Mouse (Mus musculus) macrophage (primary cell): ENCODE results near the gene Ppp2r2d. TPM values are rescaled to one million over a fixed set of nuclear protein-coding genes. Genes with fewer than 3 reads are reported as not detected.

ENCODE experiments used
- H3K27ac ChIP-seq: fragments of 350-480 bp; formaldehyde crosslinking; 2 replicates; pipeline ENCODE4 v1.9.0; 2021
- H3K36me3 ChIP-seq: fragments of 350-480 bp; formaldehyde crosslinking; 2 replicates; pipeline ENCODE4 v1.9.0; 2021; ENCODE audit errors: inconsistent target
- H3K4me3 ChIP-seq: fragments of 350-480 bp; formaldehyde crosslinking; 2 replicates; pipeline ENCODE4 v1.9.0; 2021; ENCODE audit errors: inconsistent target
- H3K79me2 ChIP-seq: fragments of 350-480 bp; formaldehyde crosslinking; 2 replicates; pipeline ENCODE4 v1.9.0; 2021; ENCODE audit errors: inconsistent target
- WGBS: methylation state at CpG from one replicate; pipeline ENCODE4 v1.1.7; 2026; ENCODE audit warnings: inconsistent platforms; ENCODE audit not compliant: missing documents; 5-methylcytosine and 5-hydroxymethylcytosine counted together
- polyA plus RNA-seq: library from polyadenylated mRNA; stranded (reverse); fragments of 250-400 nt; gene quantifications from 3 replicates; pipeline ENCODE4 v1.2.4, GENCODE M21; 2018; ENCODE audit warnings: inconsistent platforms

The Ppp2r2d gene
- polyA plus RNA-seq, 1 experiment from 2014 or later, result 36.7 TPM

DNA sequence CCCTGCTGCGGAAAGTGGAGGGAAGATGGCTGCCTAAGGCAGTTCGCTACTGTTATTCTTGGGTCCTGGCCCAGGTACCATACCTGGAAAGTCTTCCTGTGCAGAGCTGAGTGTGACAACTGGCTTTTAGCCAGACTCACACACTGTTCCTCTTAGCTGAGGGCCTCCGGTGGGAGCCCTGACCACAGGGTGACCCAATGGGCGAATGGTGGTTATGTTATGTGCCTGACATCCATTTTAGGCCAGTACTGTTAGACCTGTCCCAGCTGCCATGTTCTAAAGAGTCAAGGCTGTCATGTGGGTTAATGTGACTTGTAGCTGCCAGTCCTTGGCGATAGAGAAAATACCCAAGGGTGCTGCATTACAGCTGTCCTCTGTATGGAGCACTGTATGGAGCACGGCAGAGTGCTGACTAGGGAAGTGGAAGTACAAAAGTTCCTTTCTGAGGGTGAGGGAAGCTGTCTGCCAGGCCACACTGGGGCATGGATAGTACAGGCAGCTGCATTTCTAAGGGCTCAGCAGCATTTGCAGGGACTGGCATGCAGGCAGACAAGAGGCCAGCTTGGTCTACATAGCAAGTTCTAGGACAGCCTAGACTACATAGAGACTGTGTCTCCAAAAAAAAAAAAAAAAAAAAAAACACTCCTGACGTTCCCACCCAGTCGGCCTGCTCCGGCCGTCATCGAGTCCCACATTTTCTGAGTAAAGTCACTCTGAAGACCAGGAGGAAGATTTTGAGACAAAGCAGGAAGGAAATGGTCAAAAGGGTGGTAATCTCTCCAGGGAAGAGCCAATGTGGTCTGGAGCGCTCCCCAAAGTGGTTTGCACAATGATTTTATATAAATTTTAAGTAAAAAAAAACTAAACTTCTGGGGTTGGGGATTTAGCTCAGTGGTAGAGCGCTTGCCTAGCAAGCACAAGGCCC, 39.7 kb downstream of the Ppp2r2d start:
- Histone ChIP-seq H3K27ac (no peak overlapping the region), H3K79me2 (no peaks in the 10 kb centered on the region), H3K36me3 (peaks cover 21% of the 10 kb centered on the region), H3K4me3 (no peak overlapping the region)
- 54% methylated on average over 10 of the region's 13 CpGs for WGBS

DNA sequence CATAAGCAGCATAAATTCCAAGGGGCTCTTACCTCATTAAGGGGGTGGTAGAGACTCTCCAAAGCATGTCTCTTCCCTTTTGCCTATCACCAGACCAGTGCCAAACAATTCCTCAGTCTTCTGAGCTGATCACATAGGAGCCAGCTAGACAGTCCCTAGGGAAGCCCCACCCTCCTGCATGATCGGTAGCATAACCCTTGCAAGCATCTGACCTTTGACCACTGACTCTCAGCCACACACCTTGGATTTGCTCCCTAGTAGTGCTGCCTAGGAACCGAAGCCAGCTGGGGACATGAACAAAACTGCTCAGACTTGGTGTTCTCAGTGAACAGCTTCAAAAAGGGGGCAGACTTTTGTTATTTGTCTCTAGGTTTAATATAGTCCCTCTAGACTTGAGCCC, 52.2 kb downstream of the Ppp2r2d start:
- H3K36me3 ChIP-seq, result peaks cover 18% of the 10 kb centered on the region
- WGBS, result 97% methylated on average over 2 of the region's 2 CpGs
- peaks cover 27% of the 10 kb centered on the region for H3K79me2 ChIP-seq
- H3K27ac ChIP-seq, result no peak overlapping the region
- no peak overlapping the region for H3K4me3 ChIP-seq

DNA sequence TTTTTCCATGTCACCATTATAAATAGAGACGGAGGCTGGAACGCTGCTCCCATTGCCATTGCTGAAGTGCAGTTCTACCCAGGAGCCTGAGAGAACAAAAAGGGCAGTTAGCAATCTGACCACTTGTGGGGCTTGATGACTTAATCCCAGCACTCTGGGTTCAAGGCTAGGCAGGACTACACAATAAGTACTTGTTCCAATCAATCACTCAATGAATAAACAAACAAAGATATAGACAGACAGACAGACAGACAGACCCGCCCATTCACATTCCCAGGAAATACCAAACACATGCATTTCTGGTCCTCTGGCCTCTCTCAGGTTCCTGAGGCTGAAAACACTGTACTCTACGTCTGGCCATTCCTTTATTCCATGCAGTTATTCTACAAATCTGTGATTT, 52.9 kb downstream of the Ppp2r2d start:
- 97% methylated on average over 4 of the region's 4 CpGs for WGBS
- Histone ChIP-seq H3K79me2 (peaks cover 33% of the 10 kb centered on the region), H3K27ac (no peak overlapping the region), H3K4me3 (no peak overlapping the region), H3K36me3 (peaks cover 15% of the 10 kb centered on the region)

DNA sequence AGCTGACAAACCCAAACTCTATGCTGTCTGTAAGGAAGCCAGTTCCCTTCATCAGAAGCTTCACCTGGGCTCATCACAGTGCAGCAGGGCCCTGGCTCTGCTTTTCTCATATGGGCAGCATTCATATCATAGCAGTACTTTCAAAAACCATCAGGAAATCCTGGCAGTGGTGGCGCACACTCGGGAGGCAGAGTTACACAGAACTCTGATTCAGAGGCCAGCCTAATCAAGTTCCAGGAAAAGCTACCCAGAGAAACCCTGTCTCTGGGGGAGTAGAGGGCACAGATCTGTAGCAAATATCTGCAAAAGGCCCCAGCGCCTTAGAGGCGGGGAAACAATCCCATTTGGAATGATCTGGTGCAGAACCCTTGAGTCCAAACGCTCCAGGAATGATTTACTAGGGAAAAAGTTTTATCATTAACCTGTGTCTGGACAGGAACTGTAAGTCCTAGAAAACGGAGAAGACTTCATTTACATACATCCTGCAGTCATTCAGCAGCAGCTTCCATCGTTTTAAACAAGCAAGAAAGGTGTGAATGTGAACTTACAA, 58.1 kb downstream of the Ppp2r2d start:
- Histone ChIP-seq H3K27ac (no peak overlapping the region), H3K36me3 (no peaks in the 10 kb centered on the region), H3K4me3 (no peak overlapping the region), H3K79me2 (peaks cover 81% of the 10 kb centered on the region)
- WGBS, result 75% methylated on average over 7 of the region's 7 CpGs

DNA sequence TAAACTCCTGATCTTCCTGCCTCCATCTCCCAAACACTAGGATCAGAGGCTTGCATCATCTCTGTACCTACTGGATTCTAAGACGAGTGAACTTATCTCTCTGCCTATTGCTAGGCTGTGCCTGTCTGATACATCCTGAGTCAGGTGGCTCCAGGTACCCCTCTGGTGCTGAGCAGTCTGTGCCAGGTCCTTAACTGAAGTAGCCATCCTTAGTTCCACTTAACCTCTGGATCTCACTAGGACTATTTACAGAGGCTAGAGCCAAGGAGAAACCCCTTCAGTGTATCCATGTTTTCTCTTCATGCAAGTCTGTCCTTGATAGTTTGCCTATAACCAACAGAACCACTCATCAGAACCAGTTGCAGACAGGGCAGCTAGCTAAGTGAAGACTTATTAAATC, 60.6 kb downstream of the Ppp2r2d start:
- peaks cover 72% of the 10 kb centered on the region for H3K79me2 ChIP-seq
- no peaks in the 10 kb centered on the region for H3K36me3 ChIP-seq
- peak overlapping the region; percentile 69; the same call in 1 of the 2 replicates for H3K4me3 ChIP-seq
- H3K27ac ChIP-seq, result peak overlapping the region; percentile 3; the same call in 1 of the 2 replicates
- WGBS, result 83% methylated on average over 1 of the region's 1 CpGs

DNA sequence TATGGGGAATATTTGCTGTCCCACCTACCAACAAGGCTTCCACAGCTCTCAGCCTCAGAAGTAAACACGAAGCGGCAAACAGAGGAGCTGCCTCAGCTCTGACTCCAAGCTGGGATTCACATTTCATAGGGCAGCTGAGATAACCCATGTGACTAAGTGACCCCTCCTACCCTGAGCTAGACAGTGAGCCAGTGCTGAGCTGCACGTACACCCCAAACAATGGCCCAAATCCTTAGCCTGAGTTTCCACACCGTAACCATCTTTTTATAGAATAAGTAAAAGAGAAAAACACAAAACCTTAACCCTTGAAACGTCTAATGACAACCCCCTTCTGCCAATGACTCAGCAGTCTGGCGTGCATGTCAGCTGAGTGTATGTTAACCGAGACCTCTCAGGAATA, 61.2 kb downstream of the Ppp2r2d start:
- H3K79me2 ChIP-seq, result peaks cover 66% of the 10 kb centered on the region
- peak overlapping the region; percentile 69 for H3K4me3 ChIP-seq
- H3K27ac ChIP-seq, result peak overlapping the region; percentile 52
- no peaks in the 10 kb centered on the region for H3K36me3 ChIP-seq
- WGBS, result 35% methylated on average over 7 of the region's 7 CpGs

DNA sequence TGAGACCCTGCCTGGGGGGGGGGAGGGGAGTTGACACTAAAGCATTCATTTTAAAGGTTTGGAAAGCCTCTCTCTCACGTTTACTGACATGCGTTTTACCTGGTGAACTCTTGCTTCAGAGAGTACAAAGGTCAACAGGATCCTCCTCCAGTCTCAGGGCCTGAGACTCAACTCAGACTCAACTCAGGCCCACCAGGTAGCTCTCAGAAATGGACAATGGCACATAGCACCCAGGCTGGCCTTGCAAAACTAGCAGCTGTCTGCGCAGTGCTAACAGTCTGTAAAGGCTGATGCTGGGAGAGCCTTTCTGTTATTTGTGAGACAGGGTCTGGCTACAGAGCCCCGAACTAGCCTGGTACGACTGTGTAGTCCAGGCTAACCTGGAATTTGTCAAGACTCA, 62.1 kb downstream of the Ppp2r2d start:
- peaks cover 57% of the 10 kb centered on the region for H3K79me2 ChIP-seq
- 95% methylated on average over 5 of the region's 5 CpGs for WGBS
- H3K36me3 ChIP-seq, result no peaks in the 10 kb centered on the region
- H3K27ac ChIP-seq, result peak overlapping the region; percentile 52
- peak overlapping the region; percentile 69 for H3K4me3 ChIP-seq

DNA sequence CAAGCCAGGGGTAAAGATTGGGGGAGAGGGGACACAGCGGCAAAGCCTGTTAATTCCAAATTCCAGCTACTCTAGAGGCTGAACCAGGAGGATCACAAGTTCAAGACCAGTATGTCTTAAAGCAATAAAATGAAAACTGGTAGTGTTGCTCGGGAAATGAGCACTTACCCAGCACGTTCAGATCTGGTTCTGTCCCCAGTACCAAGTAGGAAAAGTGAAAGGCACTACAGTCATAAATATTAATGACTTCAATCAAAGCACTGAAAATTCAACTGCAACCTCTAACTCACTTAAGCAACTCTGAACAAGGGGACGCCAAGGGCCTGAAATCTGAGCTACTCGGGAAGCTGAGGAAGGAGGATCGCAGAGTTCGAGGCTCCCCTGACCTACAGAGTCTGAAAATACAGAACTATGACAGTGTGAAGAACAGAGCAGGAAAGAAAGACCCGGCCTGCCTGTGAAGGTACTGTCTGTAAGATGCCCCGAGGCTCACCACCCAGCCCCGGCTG, 62.9 kb downstream of the Ppp2r2d start:
- H3K27ac ChIP-seq, result peak overlapping the region; percentile 52
- H3K79me2 ChIP-seq, result peaks cover 48% of the 10 kb centered on the region
- peak overlapping the region; percentile 69 for H3K4me3 ChIP-seq
- H3K36me3 ChIP-seq, result no peaks in the 10 kb centered on the region
- 18% methylated on average over 9 of the region's 10 CpGs for WGBS

DNA sequence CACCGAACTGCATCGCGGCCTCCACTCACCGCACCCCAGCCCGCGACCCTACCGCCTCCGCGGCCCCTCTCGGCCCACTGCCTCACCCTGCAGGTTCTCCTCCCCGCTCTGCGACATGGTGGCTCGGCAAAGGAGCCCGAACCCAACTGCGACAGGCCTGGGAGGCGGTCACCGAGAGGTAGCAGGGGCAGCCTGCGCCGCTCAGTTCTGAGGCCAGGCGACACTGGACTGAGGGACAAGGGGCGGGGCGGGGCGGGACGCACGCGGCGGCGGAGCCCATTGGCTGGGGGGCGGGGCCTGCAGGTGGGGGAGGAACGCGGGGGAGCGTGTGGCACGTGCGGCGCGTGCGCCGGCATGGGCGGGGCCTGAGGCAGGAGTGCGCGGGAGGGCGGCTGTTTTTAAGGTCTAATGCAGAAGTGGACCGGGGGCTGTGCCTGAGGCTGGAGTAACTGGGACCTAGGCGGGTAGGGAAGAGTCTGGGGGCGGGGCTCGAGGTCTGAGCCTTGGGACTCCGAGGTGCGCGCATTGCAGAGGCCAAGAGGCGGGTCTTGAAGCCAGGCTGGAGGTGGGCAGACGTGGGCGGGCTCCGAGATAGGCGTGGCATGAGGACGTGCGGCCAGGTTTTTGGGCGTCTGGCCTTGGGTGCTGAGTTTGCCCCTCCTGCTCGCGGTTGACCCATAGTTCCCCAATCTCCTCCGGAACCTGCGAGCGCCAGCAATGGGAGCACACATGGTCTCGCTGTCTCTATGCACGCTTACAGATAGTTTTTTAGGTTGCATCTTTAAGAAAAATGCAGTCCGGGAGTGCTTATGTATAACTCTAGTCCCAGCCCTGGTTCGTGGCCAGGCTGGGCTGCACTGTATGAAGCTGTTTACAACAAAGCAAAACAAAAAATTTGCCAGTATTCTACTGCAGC, 63.7 kb downstream of the Ppp2r2d start, which contains the start of gene Bnip3:
Gene Bnip3 (minus strand): TSS at position 243 of the 916 bp plus-strand sequence.
- 1% methylated on average over 59 of the region's 66 CpGs for WGBS
- Histone ChIP-seq H3K79me2 (peaks cover 41% of the 10 kb centered on the region), H3K27ac (peak within 1 kb of the TSS; percentile 62), H3K4me3 (peak within 1 kb of the TSS; percentile 69), H3K36me3 (no peaks in the 10 kb centered on the region)

DNA sequence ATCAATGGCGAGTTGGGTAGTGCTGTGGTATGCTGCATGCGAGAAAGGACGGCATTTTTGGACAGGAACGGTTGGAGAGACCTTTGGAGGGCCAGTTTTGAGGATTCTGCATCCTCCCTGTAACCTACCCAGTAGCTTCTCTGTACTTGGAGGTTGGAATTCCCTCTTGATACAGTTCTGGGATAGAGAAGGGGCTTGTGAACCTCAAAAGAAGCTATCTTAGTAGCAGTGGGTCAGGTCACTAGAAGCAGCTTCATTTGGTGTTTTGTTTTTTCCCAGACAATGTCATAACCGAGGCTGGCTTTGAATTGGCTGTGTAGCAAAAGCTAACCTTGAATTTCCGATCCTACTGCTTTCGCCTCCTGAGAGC, 64.3 kb downstream of the Ppp2r2d start:
- Histone ChIP-seq H3K4me3 (peak overlapping the region; percentile 36), H3K36me3 (no peaks in the 10 kb centered on the region), H3K27ac (peak overlapping the region; percentile 62), H3K79me2 (peaks cover 35% of the 10 kb centered on the region)
- 31% methylated on average over 7 of the region's 7 CpGs for WGBS

DNA sequence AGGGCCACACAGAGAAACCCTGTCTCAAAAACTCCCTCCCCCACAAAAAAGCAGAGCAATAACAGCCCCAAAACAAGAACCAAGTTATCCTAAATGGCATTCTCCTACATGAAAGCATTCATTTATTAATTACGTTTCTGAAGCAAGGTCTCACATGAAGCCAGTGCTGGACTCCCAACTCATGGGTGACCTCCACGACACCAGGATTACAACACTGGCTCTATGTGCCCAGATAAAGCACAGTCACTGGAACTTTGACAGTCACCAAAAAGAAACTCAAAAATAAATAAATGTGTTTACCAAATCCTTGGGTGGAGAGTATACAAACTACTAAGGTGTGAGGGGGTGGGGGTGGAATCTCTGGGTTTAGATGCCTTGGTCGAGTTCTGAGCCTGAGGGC, 67.7 kb downstream of the Ppp2r2d start:
- Histone ChIP-seq H3K27ac (no peak overlapping the region), H3K36me3 (no peaks in the 10 kb centered on the region), H3K79me2 (peaks cover 4% of the 10 kb centered on the region), H3K4me3 (no peak overlapping the region)
- 100% methylated on average over 3 of the region's 3 CpGs for WGBS

DNA sequence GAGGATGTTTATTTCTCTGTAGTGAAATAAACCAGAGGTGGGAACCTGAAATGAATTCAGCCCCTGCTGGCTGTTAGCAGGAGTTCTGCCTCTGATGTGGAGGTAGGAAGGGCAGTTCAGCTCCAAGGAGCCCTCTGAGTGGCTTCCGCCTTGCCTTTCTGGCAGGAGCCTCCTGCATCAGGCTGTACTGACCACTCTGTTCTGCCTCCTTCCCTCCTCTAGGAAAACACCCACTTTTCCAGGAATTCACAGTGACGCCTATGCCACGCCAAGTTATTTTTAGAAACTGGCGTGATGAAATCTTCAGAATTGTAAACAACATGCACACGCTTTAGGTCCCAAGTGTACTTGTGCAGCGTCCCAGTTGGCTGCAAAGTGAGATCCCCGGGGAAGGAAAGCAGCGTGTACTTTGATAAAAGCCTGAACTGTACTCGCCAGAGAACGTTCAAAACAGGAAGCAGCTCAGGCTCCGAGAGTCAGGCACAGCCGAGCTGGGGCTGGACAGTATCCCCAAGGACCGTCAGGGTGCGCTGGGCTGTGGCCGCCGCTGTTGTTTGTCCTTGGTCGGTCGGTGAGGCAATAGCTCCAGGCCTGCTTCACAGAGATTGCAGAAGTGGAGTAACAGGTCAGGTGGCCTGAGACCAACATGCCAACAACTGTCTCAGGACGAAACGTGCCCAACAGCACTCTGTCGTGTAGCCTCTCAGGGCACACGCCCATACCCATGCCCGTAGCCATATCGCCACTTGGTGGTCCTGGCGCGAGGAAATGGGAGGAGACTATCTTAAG, 73.5 kb downstream of the Ppp2r2d start:
- 1% methylated on average over 26 of the region's 26 CpGs for WGBS
- Histone ChIP-seq H3K4me3 (peak overlapping the region; percentile 28), H3K27ac (peak overlapping the region; percentile 42), H3K79me2 (no peaks in the 10 kb centered on the region), H3K36me3 (no peaks in the 10 kb centered on the region)

DNA sequence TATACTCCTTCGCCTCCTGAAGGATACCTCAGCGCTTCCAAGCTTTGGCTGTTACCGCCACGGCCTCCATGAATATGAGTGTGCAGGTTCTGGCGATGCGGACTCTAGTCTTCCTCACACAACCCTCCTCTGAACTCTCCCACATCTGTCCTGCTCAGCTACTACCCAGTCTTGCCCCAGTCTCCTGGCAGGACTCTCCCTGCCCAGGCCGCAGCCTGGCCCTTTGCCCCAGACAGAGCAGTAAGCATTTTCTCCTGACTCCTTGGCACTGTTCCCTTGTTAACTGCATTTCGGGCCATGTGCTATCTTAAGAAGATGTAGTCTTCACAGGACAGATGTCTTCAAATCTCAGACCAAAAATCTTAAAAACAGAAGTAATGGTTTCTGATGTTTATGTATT, 75.7 kb downstream of the Ppp2r2d start:
- no peaks in the 10 kb centered on the region for H3K36me3 ChIP-seq
- WGBS, result 98% methylated on average over 6 of the region's 8 CpGs
- H3K79me2 ChIP-seq, result no peaks in the 10 kb centered on the region
- no peak overlapping the region for H3K4me3 ChIP-seq
- H3K27ac ChIP-seq, result no peak overlapping the region
